11 mouse cellular contexts compared by ENCODE assay signal in genomic region chr7:64226339-64227194, GRCm38 (mm10).
DNase-seq lines count a peak whose midpoint lies in the region; ATAC-seq and TF ChIP-seq lines count a peak whose summit lies in the region.
"Had no signal": no experiment of that assay in that cellular context is flagged by ENCODE, and none has a peak within 500 bp of the region (broad histone marks: within the 10 kb centered on the region; RNA-seq: fewer than 3 reads in every experiment).

No protein-coding gene starts in this region.

- no peak for TF ChIP-seq POLR2A in kidney, adult 2 months (IDR thresholded peaks at IDR 0.05; ENCODE audit: low read depth, low read length)

- H3K4me3 ChIP-seq in forebrain, embryonic 12.5 days (replicated peaks): no peak overlapping the region
- no peak overlapping the region for H3K4me3 ChIP-seq in forebrain, embryonic 16.5 days (replicated peaks; ENCODE audit: low read length)
- H3K4me3 ChIP-seq in stomach, postnatal 0 days (ENCODE audit: low read depth, low read length): no peak overlapping the region
- H3K4me3 ChIP-seq in kidney, adult 2 months (ENCODE audit: insufficient read depth, low read depth, low read length): no peak overlapping the region
- H3K4me3 ChIP-seq: limb, embryonic 13.5 days; neural tube, embryonic 12.5 days had no signal

- ATAC-seq in forebrain, embryonic 12.5 days (ENCODE audit: low FRiP score): peak; percentile 44; the same call in 1 of the 2 replicates
- no peak for ATAC-seq in forebrain, embryonic 16.5 days
- peak; percentile 26 for ATAC-seq in activated CD4-positive, CD25-positive, alpha-beta regulatory T cell, adult 4 months
- no peak for ATAC-seq in stomach, postnatal 0 days (ENCODE audit: low FRiP score, low TSS enrichment)
- ATAC-seq: intestine, postnatal 0 days had no signal

- peak; percentile 25 for DNase-seq in ovary, adult 18-20 months (ENCODE audit: low spot score)
- no peak for DNase-seq in ovary, postnatal 10 days (ENCODE audit: low spot score)
- DNase-seq in stomach, postnatal 0 days (ENCODE audit: low spot score): no peak
- DNase-seq in kidney, adult 2 months: no peak
- no peak for DNase-seq in cerebellum, postnatal 25 days

- H3K4me1 ChIP-seq in forebrain, embryonic 12.5 days: no peaks in the 10 kb centered on the region
- H3K4me1 ChIP-seq in forebrain, embryonic 16.5 days (replicated peaks; ENCODE audit: control insufficient read depth, insufficient read depth, low read length): no peaks in the 10 kb centered on the region
- H3K4me1 ChIP-seq in stomach, postnatal 0 days (replicated peaks; ENCODE audit: control insufficient read depth, insufficient read depth): no peaks in the 10 kb centered on the region
- H3K4me1 ChIP-seq in kidney, adult 2 months (ENCODE audit: control insufficient read depth, insufficient read depth, low read length): no peaks in the 10 kb centered on the region
- H3K4me1 ChIP-seq: limb, embryonic 13.5 days; neural tube, embryonic 12.5 days had no signal

- no peaks in the 10 kb centered on the region for H3K36me3 ChIP-seq in forebrain, embryonic 12.5 days (replicated peaks)
- H3K36me3 ChIP-seq in forebrain, embryonic 16.5 days (ENCODE audit: control insufficient read depth, insufficient read depth): no peaks in the 10 kb centered on the region
- H3K36me3 ChIP-seq in stomach, postnatal 0 days (ENCODE audit: control insufficient read depth, insufficient read depth, low read length): no peaks in the 10 kb centered on the region
- H3K36me3 ChIP-seq in kidney, adult 2 months (ENCODE audit: control insufficient read depth, insufficient read depth, low read length): no peaks in the 10 kb centered on the region
- H3K36me3 ChIP-seq: limb, embryonic 13.5 days; neural tube, embryonic 12.5 days had no signal

- no peak for TF ChIP-seq EP300 in stomach, postnatal 0 days (optimal IDR thresholded peaks at IDR 0.05)

- H3K9ac ChIP-seq in forebrain, embryonic 12.5 days: no peak overlapping the region
- H3K9ac ChIP-seq in forebrain, embryonic 16.5 days (replicated peaks; ENCODE audit: low read depth, low read length): no peak overlapping the region
- H3K9ac ChIP-seq in stomach, postnatal 0 days (ENCODE audit: low read length): no peak overlapping the region
- H3K9ac ChIP-seq: limb, embryonic 13.5 days; neural tube, embryonic 12.5 days had no signal

- H3K27ac ChIP-seq in forebrain, embryonic 12.5 days: no peak overlapping the region
- no peak overlapping the region for H3K27ac ChIP-seq in forebrain, embryonic 16.5 days (ENCODE audit: low read length)
- H3K27ac ChIP-seq in stomach, postnatal 0 days (replicated peaks): no peak overlapping the region
- no peak overlapping the region for H3K27ac ChIP-seq in kidney, adult 2 months (ENCODE audit: insufficient read depth, low read depth, low read length)
- H3K27ac ChIP-seq: limb, embryonic 13.5 days; neural tube, embryonic 12.5 days had no signal

- no peaks in the 10 kb centered on the region for H3K9me3 ChIP-seq in forebrain, embryonic 12.5 days
- H3K9me3 ChIP-seq in forebrain, embryonic 16.5 days (ENCODE audit: control insufficient read depth, low read length): no peaks in the 10 kb centered on the region
- no peaks in the 10 kb centered on the region for H3K9me3 ChIP-seq in stomach, postnatal 0 days (ENCODE audit: control insufficient read depth, low read length)
- H3K9me3 ChIP-seq: limb, embryonic 13.5 days; neural tube, embryonic 12.5 days had no signal

- no peak overlapping the region for H3K4me2 ChIP-seq in forebrain, embryonic 12.5 days
- no peak overlapping the region for H3K4me2 ChIP-seq in forebrain, embryonic 16.5 days (ENCODE audit: low read length)
- no peak overlapping the region for H3K4me2 ChIP-seq in stomach, postnatal 0 days (replicated peaks; ENCODE audit: low read depth)
- H3K4me2 ChIP-seq: limb, embryonic 13.5 days; neural tube, embryonic 12.5 days had no signal

- WGBS in forebrain, embryonic 12.5 days: 67% methylated on average over 27 of the region's 27 CpGs
- 64% methylated on average over 27 of the region's 27 CpGs for WGBS in forebrain, embryonic 16.5 days
- 81% methylated on average over 27 of the region's 27 CpGs for WGBS in stomach, postnatal 0 days
- WGBS in kidney, adult 2 months: 81% methylated on average over 27 of the region's 27 CpGs

- H3K27me3 ChIP-seq in forebrain, embryonic 12.5 days: no peaks in the 10 kb centered on the region
- H3K27me3 ChIP-seq in forebrain, embryonic 16.5 days (replicated peaks; ENCODE audit: control insufficient read depth, insufficient read depth, low read length): no peaks in the 10 kb centered on the region
- no peaks in the 10 kb centered on the region for H3K27me3 ChIP-seq in stomach, postnatal 0 days (ENCODE audit: control insufficient read depth, insufficient read depth, low read length)
- no peaks in the 10 kb centered on the region for H3K27me3 ChIP-seq in kidney, adult 2 months (replicated peaks; ENCODE audit: control insufficient read depth, insufficient read depth, low read length)
- H3K27me3 ChIP-seq: limb, embryonic 13.5 days; neural tube, embryonic 12.5 days had no signal

- TF ChIP-seq CTCF in stomach, postnatal 0 days (IDR thresholded peaks at IDR 0.05; ENCODE audit: low read depth): peak; percentile 25; the same call in 1 of the 2 replicates
- no peak for TF ChIP-seq CTCF in kidney, adult 2 months (conservative IDR thresholded peaks at IDR 0.05; ENCODE audit: insufficient read depth, insufficient read length, low read depth, low read length)

Comparison
In these comparisons a context has a peak if more than half of its experiments do, and no peak if none do; other contexts are left out.
1. ATAC-seq: peak in forebrain, embryonic 12.5 days (single experiment) and activated CD4-positive, CD25-positive, alpha-beta regulatory T cell, adult 4 months (single experiment); none in forebrain, embryonic 16.5 days (single experiment) and stomach, postnatal 0 days (single experiment).